Mouse (Mus musculus): Measurements from ENCODE around the gene Nupl2.

Gene Nupl2

DNA sequence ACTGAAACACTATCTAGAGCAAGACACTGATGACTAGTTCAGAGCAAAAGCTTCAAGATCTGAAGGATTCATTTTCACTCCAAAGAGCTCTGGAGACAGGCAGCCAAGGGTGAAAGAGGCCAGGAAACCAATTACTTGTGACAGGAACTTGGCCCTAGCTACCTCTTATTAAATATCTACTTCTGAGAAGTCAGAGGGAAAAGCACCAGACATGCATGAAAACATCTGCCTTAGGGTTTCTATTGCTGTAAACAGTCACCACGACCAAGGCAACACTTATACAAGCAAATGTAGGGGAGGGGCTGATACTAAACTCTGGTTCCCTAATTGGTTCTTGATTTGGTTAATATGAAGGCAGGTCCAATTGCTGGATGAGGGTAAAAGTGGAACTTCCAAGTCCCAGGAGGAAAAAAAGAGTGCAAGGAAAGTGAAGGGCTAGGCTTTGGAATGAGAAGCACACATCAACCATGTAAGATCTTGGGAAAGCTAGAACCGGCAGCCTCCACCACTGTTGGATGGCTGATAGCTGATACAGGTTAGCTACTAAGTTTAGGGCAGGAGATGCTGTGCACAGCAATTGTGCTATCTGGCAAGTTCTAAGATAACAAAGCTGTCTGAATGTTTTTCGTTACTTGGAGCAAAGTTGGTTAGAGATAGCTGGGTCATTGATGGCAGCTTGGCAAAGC lies 49.2 kb downstream of the Nupl2 start:
- peak; percentile 11 to 18 for DNase-seq

DNA sequence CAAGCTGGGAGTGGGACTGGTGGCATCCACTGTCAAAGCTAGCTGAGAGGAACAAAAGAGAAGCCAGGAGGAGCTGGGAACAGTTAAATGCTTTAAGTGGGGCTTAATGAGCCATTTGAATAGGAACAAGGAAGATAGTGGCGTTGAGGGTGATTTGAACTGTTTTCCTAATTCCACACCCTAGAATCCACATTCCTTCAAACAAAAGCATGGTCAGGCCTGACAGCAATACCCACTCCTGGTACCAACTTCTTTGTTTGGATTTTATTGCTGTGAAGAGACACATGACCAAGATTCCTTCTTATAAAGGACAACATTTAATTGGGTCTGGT lies 49.8 kb downstream of the Nupl2 start:
- no peak for DNase-seq

DNA sequence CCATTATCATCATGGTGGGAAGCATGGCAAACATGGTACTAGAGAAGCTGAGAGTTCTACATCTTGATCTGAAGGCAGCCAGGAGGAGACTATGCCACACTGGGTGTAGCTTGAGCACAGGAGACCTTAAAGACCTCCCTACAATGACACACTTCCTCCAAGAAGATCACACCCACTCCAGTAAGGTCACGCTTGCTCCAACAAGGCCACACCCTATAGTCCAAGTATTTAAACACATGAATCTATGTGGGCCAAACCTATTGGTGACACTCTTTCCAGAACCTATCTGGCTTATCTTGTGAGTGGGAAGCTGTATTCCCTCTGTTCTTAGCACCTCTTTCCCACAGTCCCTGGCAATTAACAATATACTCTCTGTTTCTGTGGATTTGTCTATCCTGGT lies 50.1 kb downstream of the Nupl2 start:
- DNase-seq, result no peak

Data from kidney, postnatal 36 days (tissue).